Mouse (Mus musculus) heart, embryonic 12.5 days (tissue): ENCODE measurements around the gene Rpp25l. TPM values are rescaled to one million over a fixed set of nuclear protein-coding genes. Genes with fewer than 3 reads are reported as not detected.
"Not testable (repeated sequence)": the region's sequence is repeated elsewhere in the genome, so short reads cannot be mapped to it uniquely, and the experiment has no call there.

ENCODE experiments used
- ATAC-seq: fragments of 200-750 bp; cut with Nextera tagmentation; 2 replicates; pipeline ENCODE4 v1.8.0; 2017; ENCODE audit warnings: moderate TSS enrichment, moderate library complexity; ENCODE audit not compliant: insufficient number of reproducible peaks, low FRiP score
- H3K27ac ChIP-seq: fragments of 300-500 bp; sonication (generic); 2 replicates; pipeline ENCODE4 v1.5.1; 2016; ENCODE audit warnings: mild to moderate bottlenecking, moderate library complexity; ENCODE audit not compliant: poor library complexity, severe bottlenecking
- H3K27me3 ChIP-seq: fragments of 300-500 bp; sonication (generic); replicated peaks from 2 replicates; pipeline ENCODE4 v1.6.1; 2016; ENCODE audit warnings: mild to moderate bottlenecking, moderate library complexity
- H3K36me3 ChIP-seq: fragments of 300-500 bp; sonication (generic); 2 replicates; pipeline ENCODE4 v1.6.1; 2016; ENCODE audit warnings: mild to moderate bottlenecking, moderate library complexity
- H3K4me1 ChIP-seq: fragments of 300-500 bp; sonication (generic); replicated peaks from 2 replicates; pipeline ENCODE4 v1.6.1; 2016; ENCODE audit warnings: mild to moderate bottlenecking
- H3K4me2 ChIP-seq: fragments of 300-500 bp; sonication (generic); 2 replicates; pipeline ENCODE4 v1.6.1; 2016; ENCODE audit warnings: mild to moderate bottlenecking, moderate library complexity
- H3K4me3 ChIP-seq: fragments of 300-500 bp; sonication (generic); 2 replicates; pipeline ENCODE4 v1.5.1; 2016; ENCODE audit warnings: mild to moderate bottlenecking
- H3K9ac ChIP-seq: fragments of 300-500 bp; sonication (generic); 2 replicates; pipeline ENCODE4 v1.6.1; 2016; ENCODE audit warnings: mild to moderate bottlenecking, moderate library complexity
- H3K9me3 ChIP-seq: fragments of 300-500 bp; sonication (generic); replicated peaks from 2 replicates; pipeline ENCODE4 v1.6.1; 2016; ENCODE audit warnings: mild to moderate bottlenecking, moderate library complexity
- WGBS: fragments of 180-500 bp; shearing (Covaris S2); methylation state at CpG from one replicate; pipeline ENCODE4 v1.1.7; 2016; 5-methylcytosine and 5-hydroxymethylcytosine counted together
- polyA plus RNA-seq: library from polyadenylated mRNA; unstranded; fragments of >200 nt; fragmentation: Nextera tagmentation; extraction: Ambion mirVana; gene quantifications from 2 replicates; pipeline ENCODE4 v1.2.1, GENCODE M21; 2016

The Rpp25l gene
- 39.7 and 40.9 TPM in 2 replicates for polyA plus RNA-seq

DNA sequence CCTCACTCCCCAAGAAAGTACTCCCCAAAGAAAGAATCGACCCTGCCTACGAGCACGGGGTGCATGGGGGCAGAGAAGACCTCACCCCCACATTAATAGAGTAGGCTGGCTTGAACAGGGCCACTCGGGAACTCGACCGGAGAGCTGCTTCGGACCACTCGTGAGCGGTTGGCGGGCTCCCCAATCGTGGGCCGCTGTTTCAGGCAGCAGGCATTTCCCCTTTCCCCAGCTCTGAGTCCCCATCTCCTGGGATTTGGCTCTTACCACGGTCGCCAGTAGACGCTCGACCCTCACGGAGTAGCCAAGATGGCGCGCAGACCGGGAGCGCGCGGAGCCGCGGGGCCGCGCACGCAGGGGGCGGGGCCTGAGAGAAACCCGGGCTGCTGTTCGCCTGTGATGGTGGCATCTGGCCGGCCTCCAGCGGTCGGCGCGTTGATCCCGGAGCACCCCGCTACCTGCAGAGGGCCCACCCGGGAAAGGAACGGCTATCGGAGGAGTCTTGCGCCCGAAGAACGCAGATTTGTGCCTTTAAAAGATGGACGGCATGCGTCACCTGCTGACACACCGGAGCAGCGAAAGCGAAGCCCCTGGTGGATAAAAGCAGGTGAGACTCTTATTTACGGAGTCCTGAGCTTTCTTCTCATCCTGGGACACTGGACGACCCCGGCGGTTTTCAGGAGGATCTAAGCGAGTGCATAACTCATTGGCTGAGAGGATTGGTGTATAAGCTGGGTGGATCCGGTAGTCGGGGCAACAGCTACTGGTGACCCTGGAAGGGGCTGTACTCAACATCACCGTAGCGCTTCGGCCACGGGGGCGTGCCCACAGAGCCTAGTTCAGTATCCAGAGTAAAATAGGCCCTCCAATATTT, at the start of gene Rpp25l:
Gene Rpp25l, minus strand, starts transcription at position 338 of the 871 bp plus-strand sequence.
- Histone ChIP-seq H3K9ac (peak within 1 kb of the TSS; percentile 91), H3K4me1 (peaks cover 23% of the 10 kb centered on the region), H3K27me3 (no peaks in the 10 kb centered on the region), H3K27ac (peak within 1 kb of the TSS; percentile 58), H3K36me3 (peaks cover 37% of the 10 kb centered on the region), H3K4me2 (peak within 1 kb of the TSS; percentile 94), H3K4me3 (peak within 1 kb of the TSS; percentile 71), H3K9me3 (no peaks in the 10 kb centered on the region)
- under 1% methylated on average over 61 of the region's 61 CpGs for WGBS
- peak; percentile 81 for ATAC-seq

DNA sequence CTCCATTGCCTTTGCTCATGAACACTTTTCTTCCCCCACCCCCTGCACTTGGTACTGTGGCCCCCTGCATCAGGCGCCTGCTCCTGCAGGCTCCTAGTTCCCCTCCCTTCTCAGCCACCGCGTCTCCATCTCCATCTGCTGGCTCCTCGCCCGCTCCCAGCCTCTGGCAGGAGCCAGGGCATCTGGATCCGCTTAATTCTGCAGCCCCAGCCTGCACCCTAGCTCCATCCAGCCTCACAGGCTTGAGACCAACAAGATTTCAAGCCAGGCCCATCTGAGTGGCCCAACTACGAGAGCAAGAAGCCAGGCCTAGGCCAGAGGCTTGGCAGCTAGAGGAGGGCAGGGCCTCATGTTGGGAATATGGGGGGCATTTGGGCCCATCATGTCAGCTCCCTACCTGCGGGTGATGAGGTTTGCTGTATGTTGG, 49.4 kb upstream of the Rpp25l start:
- not testable (repeated sequence) for ATAC-seq, H3K27me3 ChIP-seq, H3K9me3 ChIP-seq
- Histone ChIP-seq H3K4me2 (peak overlapping the region; percentile 81), H3K36me3 (peaks cover 34% of the 10 kb centered on the region), H3K4me1 (peaks cover 38% of the 10 kb centered on the region), H3K9ac (peak overlapping the region; percentile 67), H3K4me3 (peak overlapping the region; percentile 49), H3K27ac (peak overlapping the region; percentile 97)
- WGBS = 30% methylated on average over 8 of the region's 8 CpGs

- WGBS = 20% methylated on average over 8 of the region's 8 CpGs
- Histone ChIP-seq H3K27me3 (no peaks in the 10 kb centered on the region), H3K4me3 (peak overlapping the region; percentile 49), H3K4me2 (peak overlapping the region; percentile 81), H3K9me3 (no peaks in the 10 kb centered on the region), H3K27ac (peak overlapping the region; percentile 97), H3K36me3 (peaks cover 34% of the 10 kb centered on the region), H3K9ac (peak overlapping the region; percentile 67), H3K4me1 (peaks cover 38% of the 10 kb centered on the region)
- ATAC-seq = peak; percentile 68
These were observed 48.9 kb upstream of the Rpp25l start for GRCm38 (mm10) chr4:41762099-41762687.

GRCm38 (mm10) chr4:41761680-41762079, 48.3 kb upstream of the Rpp25l start:
- H3K4me1 ChIP-seq = peaks cover 41% of the 10 kb centered on the region

GRCm38 (mm10) chr4:41760911-41761310, 47.6 kb upstream of the Rpp25l start:
- no peaks in the 10 kb centered on the region for H3K27me3 ChIP-seq
- 66% methylated on average over 4 of the region's 4 CpGs for WGBS
- H3K9me3 ChIP-seq = no peaks in the 10 kb centered on the region
- peak overlapping the region; percentile 81 for H3K4me2 ChIP-seq
- ATAC-seq = no peak
- peak overlapping the region; percentile 49 for H3K4me3 ChIP-seq
- peaks cover 47% of the 10 kb centered on the region for H3K4me1 ChIP-seq
- H3K27ac ChIP-seq = peak overlapping the region; percentile 97
- peaks cover 27% of the 10 kb centered on the region for H3K36me3 ChIP-seq
- peak overlapping the region; percentile 67 for H3K9ac ChIP-seq

More at GRCm38 (mm10) chr4:41761680-41762079, 48.3 kb upstream of the Rpp25l start:
- peak overlapping the region; percentile 97 for H3K27ac ChIP-seq
- peak overlapping the region; percentile 67 for H3K9ac ChIP-seq
- ATAC-seq = no peak
- no peaks in the 10 kb centered on the region for H3K27me3 ChIP-seq
- H3K4me2 ChIP-seq = peak overlapping the region; percentile 81
- peaks cover 33% of the 10 kb centered on the region for H3K36me3 ChIP-seq
- H3K4me3 ChIP-seq = peak overlapping the region; percentile 49
- no peaks in the 10 kb centered on the region for H3K9me3 ChIP-seq

DNA sequence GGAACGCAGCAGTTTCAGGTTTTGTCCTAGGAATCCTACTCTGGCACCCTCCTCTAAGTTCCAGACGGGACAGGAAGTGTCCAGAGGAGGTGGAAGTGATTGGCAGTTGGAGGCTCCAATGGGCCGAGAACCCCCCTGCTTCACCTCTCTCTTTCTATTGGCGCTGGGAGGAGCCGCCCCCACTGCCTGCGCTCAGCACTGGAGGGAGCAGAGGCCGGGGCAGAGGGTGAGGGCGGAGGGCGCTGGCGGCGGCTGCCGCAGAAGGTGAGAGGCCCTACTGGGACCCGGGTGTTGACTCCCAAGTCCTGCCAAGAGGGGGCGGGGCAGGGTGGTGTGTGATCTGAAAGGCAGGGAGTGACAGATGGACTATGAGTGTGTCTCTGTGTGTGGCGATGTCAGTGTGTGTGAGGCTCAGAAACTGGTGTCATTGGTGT, 47.0 kb upstream of the Rpp25l start:
- Histone ChIP-seq H3K9me3 (no peaks in the 10 kb centered on the region), H3K4me2 (peak overlapping the region; percentile 81), H3K27ac (peak overlapping the region; percentile 97), H3K36me3 (peaks cover 22% of the 10 kb centered on the region), H3K4me3 (peak overlapping the region; percentile 49), H3K9ac (peak overlapping the region; percentile 67), H3K4me1 (peaks cover 47% of the 10 kb centered on the region), H3K27me3 (no peaks in the 10 kb centered on the region)
- ATAC-seq = peak; percentile 91
- 1% methylated on average over 15 of the region's 15 CpGs for WGBS

DNA sequence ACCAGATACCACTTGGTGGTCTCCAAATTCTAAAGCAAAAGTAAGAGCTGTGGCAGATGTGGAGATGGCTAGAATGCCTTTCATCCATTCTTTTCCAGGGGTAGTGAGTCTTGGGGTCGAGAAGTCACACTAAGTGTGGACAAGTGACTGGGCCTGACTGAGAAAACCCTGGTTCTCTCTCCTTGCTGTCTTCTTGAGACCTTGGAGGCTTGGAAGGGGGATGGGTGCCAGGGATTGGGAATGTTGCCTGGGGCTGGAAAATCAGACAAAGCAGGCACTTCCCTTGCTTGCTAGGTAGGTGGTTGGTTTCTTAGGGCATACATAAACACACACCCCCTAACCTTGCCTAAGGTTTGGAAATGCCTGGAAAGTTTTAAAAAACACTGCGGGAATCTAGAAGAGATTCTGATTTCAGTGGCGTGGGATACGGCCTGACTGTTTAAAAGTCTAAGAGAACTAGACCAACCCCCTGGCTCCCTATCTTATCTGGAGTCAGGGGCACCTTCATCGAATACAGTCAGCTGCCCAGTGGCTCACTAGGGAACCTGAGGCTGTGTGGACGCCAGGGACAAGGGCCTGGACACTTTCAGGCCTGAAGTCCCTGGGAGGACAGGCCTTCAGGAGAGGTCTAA, 46.4 kb upstream of the Rpp25l start:
- Histone ChIP-seq H3K9ac (peak overlapping the region; percentile 67), H3K4me2 (peak overlapping the region; percentile 81), H3K4me3 (peak overlapping the region; percentile 49), H3K27ac (peak overlapping the region; percentile 97), H3K4me1 (peaks cover 50% of the 10 kb centered on the region), H3K36me3 (peaks cover 22% of the 10 kb centered on the region), H3K9me3 (no peaks in the 10 kb centered on the region), H3K27me3 (no peaks in the 10 kb centered on the region)
- WGBS = 12% methylated on average over 6 of the region's 6 CpGs
- peak; percentile 5 for ATAC-seq

- 64% methylated on average over 9 of the region's 9 CpGs for WGBS
- no peaks in the 10 kb centered on the region for H3K27me3 ChIP-seq
- H3K9me3 ChIP-seq = no peaks in the 10 kb centered on the region
- H3K4me3 ChIP-seq = no peak overlapping the region
- H3K9ac ChIP-seq = peak overlapping the region; percentile 67; the same call in 1 of the 2 replicates
- peaks cover 22% of the 10 kb centered on the region for H3K36me3 ChIP-seq
- H3K4me1 ChIP-seq = peaks cover 53% of the 10 kb centered on the region
- H3K4me2 ChIP-seq = peak overlapping the region; percentile 81
- H3K27ac ChIP-seq = peak overlapping the region; percentile 97
- no peak for ATAC-seq
These were observed 45.9 kb upstream of the Rpp25l start for GRCm38 (mm10) chr4:41759206-41759605.

GRCm38 (mm10) chr4:41758701-41759100, 45.4 kb upstream of the Rpp25l start:
- no peak for ATAC-seq
- peaks cover 53% of the 10 kb centered on the region for H3K4me1 ChIP-seq
- 85% methylated on average over 4 of the region's 4 CpGs for WGBS

DNA sequence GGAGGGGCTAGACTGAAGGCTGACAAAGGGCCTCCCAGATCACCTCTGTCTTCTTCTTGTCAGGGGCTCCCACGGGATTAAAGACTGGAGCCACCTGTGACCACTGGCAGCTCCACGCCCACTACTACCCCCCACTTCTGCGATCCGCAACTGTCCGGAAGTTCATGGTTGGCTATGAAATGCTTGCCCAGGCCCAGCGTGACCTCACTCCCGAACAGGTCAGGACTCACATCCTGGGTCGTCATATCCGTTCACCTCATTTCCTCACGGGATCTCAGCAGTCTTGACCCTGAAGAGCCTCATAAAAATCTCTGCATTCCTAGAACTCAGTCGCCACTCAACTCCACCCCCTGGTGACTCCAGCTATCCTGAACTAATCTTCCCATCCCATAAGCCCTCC, 44.7 kb upstream of the Rpp25l start:
- Histone ChIP-seq H3K27me3 (no peaks in the 10 kb centered on the region), H3K36me3 (peaks cover 22% of the 10 kb centered on the region), H3K4me3 (no peak overlapping the region), H3K9ac (no peak overlapping the region), H3K4me2 (no peak overlapping the region), H3K4me1 (peaks cover 53% of the 10 kb centered on the region), H3K9me3 (no peaks in the 10 kb centered on the region), H3K27ac (no peak overlapping the region)
- WGBS = 78% methylated on average over 11 of the region's 11 CpGs
- no peak for ATAC-seq

More at GRCm38 (mm10) chr4:41758701-41759100, 45.4 kb upstream of the Rpp25l start:
- Histone ChIP-seq H3K4me3 (no peak overlapping the region), H3K27ac (0 out of 2 replicates have a peak overlapping the region, but pooled peaks have one; percentile 97), H3K36me3 (peaks cover 22% of the 10 kb centered on the region), H3K4me2 (no peak overlapping the region), H3K9ac (0 out of 2 replicates have a peak overlapping the region, but pooled peaks have one; percentile 67), H3K27me3 (no peaks in the 10 kb centered on the region), H3K9me3 (no peaks in the 10 kb centered on the region)

DNA sequence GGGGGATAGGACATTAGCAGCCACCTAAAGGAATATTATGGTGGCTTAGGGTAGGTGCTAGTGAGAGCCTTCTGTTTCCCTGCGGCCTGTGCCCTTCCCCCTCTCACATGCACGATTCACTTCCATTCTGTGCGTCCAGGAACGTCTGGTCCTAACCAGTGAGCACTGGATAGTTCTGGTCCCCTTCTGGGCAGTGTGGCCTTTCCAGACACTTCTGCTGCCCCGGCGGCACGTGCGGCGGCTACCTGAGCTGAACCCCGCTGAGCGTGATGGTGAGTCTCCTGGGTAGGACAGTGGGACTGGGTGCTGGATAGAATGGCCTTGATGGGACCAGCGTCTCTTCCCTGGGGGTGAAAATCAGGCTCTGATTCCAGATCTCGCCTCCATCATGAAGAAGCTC, 44.0 kb upstream of the Rpp25l start:
- ATAC-seq = no peak
- WGBS = 90% methylated on average over 13 of the region's 13 CpGs
- H3K4me3 ChIP-seq = no peak overlapping the region
- no peaks in the 10 kb centered on the region for H3K27me3 ChIP-seq
- no peak overlapping the region for H3K27ac ChIP-seq
- H3K9me3 ChIP-seq = no peaks in the 10 kb centered on the region
- peaks cover 46% of the 10 kb centered on the region for H3K4me1 ChIP-seq
- peaks cover 22% of the 10 kb centered on the region for H3K36me3 ChIP-seq
- H3K9ac ChIP-seq = no peak overlapping the region
- no peak overlapping the region for H3K4me2 ChIP-seq
